Mouse (Mus musculus): ENCODE measurements around the gene Gtf3c5. TPM values are rescaled to one million over a fixed set of nuclear protein-coding genes. Genes with fewer than 3 reads are reported as not detected.

The Gtf3c5 gene
- polyA plus RNA-seq, 1 experiment from 2014 or later: 39.5 TPM

- 21% methylated on average over 6 of the region's 6 CpGs for WGBS
- H3K9ac ChIP-seq (ENCODE audit: low read depth, low read length): no peak overlapping the region
- H3K4me3 ChIP-seq (ENCODE audit: low read length): no peak overlapping the region
Observed at GRCm38 (mm10) chr2:28585043-28585571, 1.6 kb upstream of the Gtf3c5 start.

GRCm38 (mm10) chr2:28582647-28583353 is 751 bp downstream of the Gtf3c5 start:
- peak; percentile 94 for ATAC-seq
- peak overlapping the region; percentile 93 for H3K27ac ChIP-seq (ENCODE audit: low read depth, low read length)
- no peaks in the 10 kb centered on the region for H3K27me3 ChIP-seq (replicated peaks; ENCODE audit: control insufficient read depth, insufficient read depth, low read length)
- peak overlapping the region; percentile 75 for H3K4me2 ChIP-seq (ENCODE audit: low read length)
- peak overlapping the region; percentile 56 for H3K4me3 ChIP-seq (ENCODE audit: low read length)
- under 1% methylated on average over 56 of the region's 56 CpGs for WGBS
- H3K4me1 ChIP-seq (ENCODE audit: control insufficient read depth, insufficient read depth, low read depth, low read length): peaks cover 14% of the 10 kb centered on the region
- H3K9me3 ChIP-seq (ENCODE audit: control insufficient read depth, low read length): no peaks in the 10 kb centered on the region
- peaks cover 13% of the 10 kb centered on the region for H3K36me3 ChIP-seq (ENCODE audit: control insufficient read depth, insufficient read depth, low read length)
- peak overlapping the region; percentile 72 for H3K9ac ChIP-seq (ENCODE audit: low read depth, low read length)

More at GRCm38 (mm10) chr2:28585043-28585571, 1.6 kb upstream of the Gtf3c5 start:
- H3K4me1 ChIP-seq (ENCODE audit: control insufficient read depth, insufficient read depth, low read depth, low read length): peaks cover 14% of the 10 kb centered on the region
- ATAC-seq: no peak
- H3K27ac ChIP-seq (ENCODE audit: low read depth, low read length): no peak overlapping the region
- H3K36me3 ChIP-seq (ENCODE audit: control insufficient read depth, insufficient read depth, low read length): 0 out of 2 replicates have a peak, but pooled peaks cover 3% of the 10 kb centered on the region
- no peaks in the 10 kb centered on the region for H3K9me3 ChIP-seq (ENCODE audit: control insufficient read depth, low read length)
- no peak overlapping the region for H3K4me2 ChIP-seq (ENCODE audit: low read length)
- no peaks in the 10 kb centered on the region for H3K27me3 ChIP-seq (replicated peaks; ENCODE audit: control insufficient read depth, insufficient read depth, low read length)

GRCm38 (mm10) chr2:28578003-28578402 is 5.5 kb downstream of the Gtf3c5 start:
- Histone ChIP-seq H3K4me3 (ENCODE audit: low read length) (no peak overlapping the region), H3K9me3 (ENCODE audit: control insufficient read depth, low read length) (no peaks in the 10 kb centered on the region), H3K36me3 (ENCODE audit: control insufficient read depth, insufficient read depth, low read length) (peaks cover 39% of the 10 kb centered on the region), H3K4me1 (ENCODE audit: control insufficient read depth, insufficient read depth, low read depth, low read length) (peaks cover 12% of the 10 kb centered on the region), H3K9ac (ENCODE audit: low read depth, low read length) (no peak overlapping the region), H3K4me2 (ENCODE audit: low read length) (no peak overlapping the region), H3K27ac (ENCODE audit: low read depth, low read length) (no peak overlapping the region), H3K27me3 (replicated peaks; ENCODE audit: control insufficient read depth, insufficient read depth, low read length) (no peaks in the 10 kb centered on the region)
- ATAC-seq: no peak
- 64% methylated on average over 5 of the region's 5 CpGs for WGBS

- H3K9ac ChIP-seq (ENCODE audit: low read depth, low read length): no peak overlapping the region
Observed at GRCm38 (mm10) chr2:28576815-28577214, 6.7 kb downstream of the Gtf3c5 start.

DNA sequence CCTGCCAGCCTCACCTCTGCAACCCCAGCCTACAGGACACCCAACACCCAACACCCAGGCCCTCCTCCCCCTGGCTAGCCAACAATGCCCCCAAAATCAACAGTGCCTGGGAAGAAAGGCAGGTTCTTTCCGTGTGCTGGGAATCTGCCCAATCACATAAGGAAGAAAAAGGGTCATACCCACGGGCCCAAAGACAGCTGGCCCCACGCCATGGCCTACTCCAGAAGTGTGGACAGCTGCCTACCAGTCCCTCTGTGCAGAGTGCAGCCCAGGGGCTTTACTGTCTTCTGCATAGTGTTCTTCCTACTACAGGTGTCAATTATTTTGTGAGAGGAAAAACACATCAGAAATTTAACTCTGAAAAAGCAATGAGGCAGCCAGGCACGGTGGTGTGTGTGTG is 8.2 kb downstream of the Gtf3c5 start:
- Histone ChIP-seq H3K4me1 (ENCODE audit: control insufficient read depth, insufficient read depth, low read depth, low read length) (no peaks in the 10 kb centered on the region), H3K9ac (ENCODE audit: low read depth, low read length) (no peak overlapping the region), H3K9me3 (ENCODE audit: control insufficient read depth, low read length) (no peaks in the 10 kb centered on the region), H3K4me3 (ENCODE audit: low read length) (no peak overlapping the region), H3K27ac (ENCODE audit: low read depth, low read length) (no peak overlapping the region), H3K36me3 (ENCODE audit: control insufficient read depth, insufficient read depth, low read length) (peaks cover 56% of the 10 kb centered on the region), H3K4me2 (ENCODE audit: low read length) (no peak overlapping the region), H3K27me3 (replicated peaks; ENCODE audit: control insufficient read depth, insufficient read depth, low read length) (no peaks in the 10 kb centered on the region)
- ATAC-seq: no peak
- 74% methylated on average over 4 of the region's 4 CpGs for WGBS

More at GRCm38 (mm10) chr2:28576815-28577214, 6.7 kb downstream of the Gtf3c5 start:
- Histone ChIP-seq H3K4me3 (ENCODE audit: low read length) (no peak overlapping the region), H3K4me1 (ENCODE audit: control insufficient read depth, insufficient read depth, low read depth, low read length) (peaks cover 8% of the 10 kb centered on the region), H3K27me3 (replicated peaks; ENCODE audit: control insufficient read depth, insufficient read depth, low read length) (no peaks in the 10 kb centered on the region), H3K9me3 (ENCODE audit: control insufficient read depth, low read length) (no peaks in the 10 kb centered on the region), H3K27ac (ENCODE audit: low read depth, low read length) (no peak overlapping the region), H3K4me2 (ENCODE audit: low read length) (no peak overlapping the region), H3K36me3 (ENCODE audit: control insufficient read depth, insufficient read depth, low read length) (peaks cover 50% of the 10 kb centered on the region)
- 79% methylated on average over 3 of the region's 3 CpGs for WGBS
- ATAC-seq: no peak

DNA sequence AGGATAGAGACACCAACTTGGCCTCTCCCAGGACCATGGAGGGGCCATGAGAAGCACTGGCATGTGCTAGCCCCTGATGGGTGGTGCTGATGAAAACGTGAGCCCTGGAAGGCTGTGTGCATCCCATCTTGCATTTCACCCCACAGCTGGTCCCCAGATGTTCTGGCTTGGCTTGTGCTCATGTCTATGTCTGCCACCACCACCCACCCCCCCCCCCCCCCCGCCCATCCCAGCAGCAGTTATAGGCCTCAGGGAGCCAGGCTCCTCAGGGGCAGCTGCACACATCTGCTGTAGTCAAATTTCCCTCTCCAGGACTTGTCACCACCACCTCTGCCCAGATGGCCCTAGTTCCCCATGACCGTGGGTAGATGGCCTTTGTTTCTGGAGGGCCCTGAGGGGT is 13.6 kb downstream of the Gtf3c5 start:
- 73% methylated on average over 2 of the region's 3 CpGs for WGBS
- H3K4me3 ChIP-seq (ENCODE audit: low read length): no peak overlapping the region
- no peak overlapping the region for H3K9ac ChIP-seq (ENCODE audit: low read depth, low read length)
- ATAC-seq: no peak
- H3K9me3 ChIP-seq (ENCODE audit: control insufficient read depth, low read length): no peaks in the 10 kb centered on the region
- no peaks in the 10 kb centered on the region for H3K4me1 ChIP-seq (ENCODE audit: control insufficient read depth, insufficient read depth, low read depth, low read length)
- H3K4me2 ChIP-seq (ENCODE audit: low read length): no peak overlapping the region
- H3K27me3 ChIP-seq (replicated peaks; ENCODE audit: control insufficient read depth, insufficient read depth, low read length): no peaks in the 10 kb centered on the region
- H3K36me3 ChIP-seq (ENCODE audit: control insufficient read depth, insufficient read depth, low read length): peaks cover 68% of the 10 kb centered on the region
- H3K27ac ChIP-seq (ENCODE audit: low read depth, low read length): no peak overlapping the region

DNA sequence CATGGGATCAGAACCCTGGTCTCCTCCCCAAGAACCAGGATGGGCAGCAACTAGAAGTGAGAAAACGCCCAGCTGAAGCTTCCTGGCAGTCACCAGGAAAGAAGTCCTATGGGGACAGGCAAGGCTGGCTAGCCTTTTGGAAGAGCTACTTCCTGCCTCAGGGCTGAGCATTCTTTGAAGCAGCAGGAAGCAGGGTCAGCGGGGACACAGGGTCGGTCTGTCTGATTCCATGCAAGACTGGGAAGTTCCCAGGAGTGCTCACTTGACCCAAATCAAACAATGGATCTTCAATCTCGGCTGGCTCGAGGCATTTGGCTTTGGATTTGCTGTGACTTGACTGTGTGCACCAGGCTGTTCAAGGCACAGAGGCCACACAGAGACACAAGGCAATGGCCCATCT is 17.0 kb downstream of the Gtf3c5 start:
- WGBS: 66% methylated on average over 5 of the region's 5 CpGs
- no peaks in the 10 kb centered on the region for H3K27me3 ChIP-seq (replicated peaks; ENCODE audit: control insufficient read depth, insufficient read depth, low read length)
- no peaks in the 10 kb centered on the region for H3K9me3 ChIP-seq (ENCODE audit: control insufficient read depth, low read length)
- peaks cover 40% of the 10 kb centered on the region for H3K36me3 ChIP-seq (ENCODE audit: control insufficient read depth, insufficient read depth, low read length)
- ATAC-seq: no peak
- H3K4me3 ChIP-seq (ENCODE audit: low read length): no peak overlapping the region
- no peak overlapping the region for H3K9ac ChIP-seq (ENCODE audit: low read depth, low read length)
- no peaks in the 10 kb centered on the region for H3K4me1 ChIP-seq (ENCODE audit: control insufficient read depth, insufficient read depth, low read depth, low read length)
- no peak overlapping the region for H3K27ac ChIP-seq (ENCODE audit: low read depth, low read length)
- H3K4me2 ChIP-seq (ENCODE audit: low read length): no peak overlapping the region

GRCm38 (mm10) chr2:28564380-28564779 is 19.2 kb downstream of the Gtf3c5 start:
- no peaks in the 10 kb centered on the region for H3K27me3 ChIP-seq (replicated peaks; ENCODE audit: control insufficient read depth, insufficient read depth, low read length)
- no peak overlapping the region for H3K4me3 ChIP-seq (ENCODE audit: low read length)
- H3K27ac ChIP-seq (ENCODE audit: low read depth, low read length): no peak overlapping the region
- no peak for ATAC-seq
- H3K9ac ChIP-seq (ENCODE audit: low read depth, low read length): no peak overlapping the region
- H3K4me2 ChIP-seq (ENCODE audit: low read length): no peak overlapping the region
- 91% methylated on average over 3 of the region's 4 CpGs for WGBS
- no peaks in the 10 kb centered on the region for H3K9me3 ChIP-seq (ENCODE audit: control insufficient read depth, low read length)
- H3K36me3 ChIP-seq (ENCODE audit: control insufficient read depth, insufficient read depth, low read length): peaks cover 27% of the 10 kb centered on the region
- H3K4me1 ChIP-seq (ENCODE audit: control insufficient read depth, insufficient read depth, low read depth, low read length): no peaks in the 10 kb centered on the region

GRCm38 (mm10) chr2:28563830-28564229 is 19.7 kb downstream of the Gtf3c5 start:
- H3K4me2 ChIP-seq (ENCODE audit: low read length): no peak overlapping the region
- no peak overlapping the region for H3K9ac ChIP-seq (ENCODE audit: low read depth, low read length)

More at GRCm38 (mm10) chr2:28563830-28564229, 19.7 kb downstream of the Gtf3c5 start:
- no peaks in the 10 kb centered on the region for H3K27me3 ChIP-seq (replicated peaks; ENCODE audit: control insufficient read depth, insufficient read depth, low read length)
- no peak overlapping the region for H3K27ac ChIP-seq (ENCODE audit: low read depth, low read length)
- ATAC-seq: no peak
- no peak overlapping the region for H3K4me3 ChIP-seq (ENCODE audit: low read length)
- no peaks in the 10 kb centered on the region for H3K4me1 ChIP-seq (ENCODE audit: control insufficient read depth, insufficient read depth, low read depth, low read length)
- H3K9me3 ChIP-seq (ENCODE audit: control insufficient read depth, low read length): no peaks in the 10 kb centered on the region
- H3K36me3 ChIP-seq (ENCODE audit: control insufficient read depth, insufficient read depth, low read length): peaks cover 24% of the 10 kb centered on the region

Measured in hindbrain, embryonic 16.5 days (tissue).